Mouse (Mus musculus): ENCODE results near the gene Itga4.

DNA sequence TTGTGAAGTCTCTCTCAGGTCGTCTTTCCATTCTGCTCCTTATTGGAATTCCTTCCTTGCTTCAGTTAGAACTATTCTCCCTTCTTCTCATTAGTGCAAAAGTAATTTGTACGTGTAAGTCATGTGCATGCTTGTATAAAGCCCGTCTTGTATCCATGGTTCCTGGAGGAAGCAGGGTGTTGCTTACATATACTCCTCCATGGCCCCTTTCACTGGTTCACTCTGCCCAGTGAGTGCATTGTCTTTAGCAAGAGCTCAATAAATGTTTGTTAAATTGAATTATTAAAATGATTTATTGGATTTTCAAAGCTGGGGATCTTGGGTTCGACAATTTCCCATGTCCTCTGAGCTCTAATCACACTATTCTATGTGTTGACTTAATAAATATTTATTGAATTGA lies 29.0 kb downstream of the Itga4 start:
- no peak for TF ChIP-seq EP300 (IDR thresholded peaks at IDR 0.05; ENCODE audit: low read depth)
- TF ChIP-seq CTCF (IDR thresholded peaks at IDR 0.05; ENCODE audit: low read depth), result no peak

All from liver, postnatal 0 days (tissue).